Mouse (Mus musculus) intestine, embryonic 14.5 days (tissue): ENCODE measurements around the gene Acyp1. TPM values are rescaled to one million over a fixed set of nuclear protein-coding genes. Genes with fewer than 3 reads are reported as not detected.

Source experiments
- ATAC-seq: fragments of 200-750 bp; cut with Nextera tagmentation; replicated peaks from 2 replicates; pipeline ENCODE4 v1.8.0; 2017; ENCODE audit warnings: low read depth, moderate number of reproducible peaks, moderate TSS enrichment, moderate library complexity; ENCODE audit not compliant: low FRiP score, low TSS enrichment
- DNase-seq: peaks from one replicate; pipeline ENCODE4 v3.0.0-alpha.2; 2018; ENCODE audit warnings: low spot score
- H3K27ac ChIP-seq: fragments of 300-500 bp; sonication (generic); 2 replicates; pipeline ENCODE4 v1.5.1; 2014; ENCODE audit warnings: low read depth, mild to moderate bottlenecking, control low read depth
- H3K27me3 ChIP-seq: fragments of 300-500 bp; sonication (generic); replicated peaks from 2 replicates; pipeline ENCODE4 v1.6.1; 2014; ENCODE audit warnings: low read length, control low read depth; ENCODE audit not compliant: control insufficient read depth, insufficient read depth
- H3K36me3 ChIP-seq: fragments of 300-500 bp; sonication (generic); 2 replicates; pipeline ENCODE4 v1.6.1; 2014; ENCODE audit warnings: low read length, control low read depth; ENCODE audit not compliant: control insufficient read depth, insufficient read depth
- H3K4me1 ChIP-seq: fragments of 300-500 bp; sonication (generic); replicated peaks from 2 replicates; pipeline ENCODE4 v1.6.1; 2014; ENCODE audit warnings: low read length, control low read depth, mixed read lengths; ENCODE audit not compliant: control insufficient read depth, insufficient read depth
- H3K4me2 ChIP-seq: fragments of 300-500 bp; sonication (generic); 2 replicates; pipeline ENCODE4 v1.6.1; 2014; ENCODE audit warnings: low read length
- H3K4me3 ChIP-seq: fragments of 300-500 bp; sonication (generic); 2 replicates; pipeline ENCODE4 v1.5.1; 2014; ENCODE audit warnings: low read depth, low read length, control low read depth, mixed read lengths
- H3K9ac ChIP-seq: fragments of 300-500 bp; sonication (generic); 2 replicates; pipeline ENCODE4 v1.6.1; 2014; ENCODE audit warnings: mild to moderate bottlenecking, low read length
- H3K9me3 ChIP-seq: fragments of 300-500 bp; sonication (generic); 2 replicates; pipeline ENCODE4 v1.6.1; 2016; ENCODE audit warnings: low read length, control low read depth; ENCODE audit not compliant: control insufficient read depth
- WGBS: fragments of 180-500 bp; shearing (Covaris S2); extraction: QIAGEN DNeasy Blood & Tissue Kit; methylation state at CpG from one replicate; pipeline ENCODE4 v1.1.7; 2014; 5-methylcytosine and 5-hydroxymethylcytosine counted together
- microRNA-seq: library from miRNA; unstranded; fragments of <30 nt; microRNA quantifications from one replicate; pipeline ENCODE4, GENCODE M21; 2016
- polyA plus RNA-seq: library from polyadenylated mRNA; unstranded; fragments of >200 nt; fragmentation: Nextera tagmentation; extraction: Ambion mirVana; gene quantifications from 2 replicates; pipeline ENCODE4 v1.2.1, GENCODE M21; 2014

Gene Acyp1
- polyA plus RNA-seq, 1 experiment from 2014 or later = 52.7 TPM

DNA sequence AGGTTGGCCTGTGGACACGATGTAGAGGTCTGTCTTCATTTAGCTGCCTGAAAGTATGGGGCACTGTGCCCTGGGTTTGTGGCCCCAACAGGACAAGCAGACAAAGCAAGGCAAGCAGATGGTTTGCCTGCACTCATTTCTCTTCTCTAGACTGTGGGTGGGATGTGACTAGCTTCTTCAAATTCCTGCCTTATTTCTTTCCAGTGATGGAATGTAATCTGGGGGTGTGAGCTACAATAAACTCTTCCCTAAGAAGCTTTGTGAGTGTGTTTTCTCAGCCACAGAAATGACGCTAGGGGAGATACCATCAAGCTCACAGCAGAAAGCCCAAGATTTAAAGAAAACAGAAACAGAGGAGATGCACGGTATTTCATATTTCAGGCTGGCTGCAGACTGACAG lies 36.2 kb downstream of the Acyp1 start:
- no peak for DNase-seq
- H3K4me2 ChIP-seq = no peak overlapping the region
- ATAC-seq = no peak
- no peak overlapping the region for H3K4me3 ChIP-seq
- H3K36me3 ChIP-seq = no peaks in the 10 kb centered on the region
- 72% methylated on average over 3 of the region's 3 CpGs for WGBS
- no peaks in the 10 kb centered on the region for H3K9me3 ChIP-seq
- no peaks in the 10 kb centered on the region for H3K27me3 ChIP-seq
- H3K9ac ChIP-seq = no peak overlapping the region
- no peak overlapping the region for H3K27ac ChIP-seq
- peaks cover 6% of the 10 kb centered on the region for H3K4me1 ChIP-seq

DNA sequence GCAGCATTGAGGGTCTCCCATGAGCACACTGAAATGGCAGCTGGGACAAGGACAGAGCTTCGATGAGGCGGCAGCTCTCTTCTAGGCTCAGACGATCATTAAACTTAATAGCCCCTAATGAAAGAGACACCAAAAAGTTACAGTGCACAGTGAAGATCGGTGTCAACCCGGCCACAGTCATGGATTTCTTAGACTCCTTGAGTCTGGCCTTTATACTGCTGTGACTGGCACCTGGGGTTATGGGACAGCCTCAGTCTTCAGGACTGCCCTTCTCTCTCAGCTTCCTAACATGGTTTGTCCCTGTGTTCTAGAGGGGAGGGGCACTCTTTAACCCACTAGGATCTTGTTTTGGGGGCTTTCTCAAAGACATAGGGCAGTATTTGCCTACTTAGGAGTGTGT lies 50.7 kb downstream of the Acyp1 start:
- WGBS = 74% methylated on average over 5 of the region's 5 CpGs
- H3K4me1 ChIP-seq = no peaks in the 10 kb centered on the region
- no peak for ATAC-seq
- H3K27me3 ChIP-seq = no peaks in the 10 kb centered on the region
- no peak overlapping the region for H3K4me2 ChIP-seq
- H3K36me3 ChIP-seq = 0 out of 2 replicates have a peak, but pooled peaks cover 9% of the 10 kb centered on the region
- no peaks in the 10 kb centered on the region for H3K9me3 ChIP-seq
- no peak overlapping the region for H3K4me3 ChIP-seq
- H3K27ac ChIP-seq = no peak overlapping the region
- no peak overlapping the region for H3K9ac ChIP-seq
- no peak for DNase-seq

DNA sequence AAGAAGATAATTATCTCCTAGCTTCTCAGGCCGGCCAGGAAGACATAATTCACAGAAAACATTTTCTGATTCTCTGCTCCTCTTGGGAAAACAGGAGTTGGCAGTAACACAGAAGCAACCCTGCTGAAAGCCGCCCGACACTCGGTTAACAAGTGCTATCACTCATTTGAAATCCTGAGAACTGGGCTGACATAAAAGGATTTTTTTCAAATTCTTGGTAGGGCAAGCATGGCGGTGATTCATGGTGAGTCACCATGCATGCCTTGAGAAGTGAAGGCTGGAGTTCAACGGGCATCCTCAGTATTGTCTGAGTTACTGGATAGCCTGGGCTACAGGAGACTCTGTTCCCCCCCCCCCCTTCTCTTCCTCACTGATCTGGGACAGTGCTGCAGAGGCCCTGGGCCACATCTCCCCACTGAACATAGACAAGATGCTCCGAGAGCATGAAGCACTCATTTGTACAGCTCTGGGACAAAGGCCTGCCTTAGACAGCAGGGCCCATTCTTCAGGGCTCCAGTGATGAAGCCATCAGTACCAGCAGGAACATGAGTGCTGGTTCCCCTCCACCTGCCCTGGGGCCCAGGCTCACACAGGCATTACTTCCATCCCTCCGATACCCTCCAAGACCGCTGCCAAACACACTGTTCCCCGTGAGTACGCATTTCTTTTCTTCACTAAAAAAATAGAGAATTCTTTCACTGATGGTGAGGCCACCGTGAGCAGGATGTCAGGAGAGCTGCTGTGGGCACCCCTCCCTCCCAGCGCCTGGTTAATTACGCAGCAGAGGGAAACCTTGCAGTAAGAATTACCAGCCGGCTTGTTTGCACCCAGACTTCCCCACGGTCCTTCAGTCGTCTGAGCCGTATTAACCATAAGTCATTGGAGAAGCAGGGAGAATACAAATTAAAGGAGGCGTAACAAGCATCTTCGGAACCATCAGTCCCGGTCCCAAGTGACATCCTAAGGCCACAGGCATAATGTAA lies 54.6 kb downstream of the Acyp1 start:
- Histone ChIP-seq H3K9ac (no peak overlapping the region), H3K36me3 (0 out of 2 replicates have a peak, but pooled peaks cover 9% of the 10 kb centered on the region), H3K4me2 (no peak overlapping the region), H3K27ac (no peak overlapping the region), H3K27me3 (no peaks in the 10 kb centered on the region), H3K4me3 (no peak overlapping the region), H3K4me1 (no peaks in the 10 kb centered on the region), H3K9me3 (no peaks in the 10 kb centered on the region)
- 77% methylated on average over 21 of the region's 21 CpGs for WGBS
- DNase-seq = no peak
- ATAC-seq = no peak

DNA sequence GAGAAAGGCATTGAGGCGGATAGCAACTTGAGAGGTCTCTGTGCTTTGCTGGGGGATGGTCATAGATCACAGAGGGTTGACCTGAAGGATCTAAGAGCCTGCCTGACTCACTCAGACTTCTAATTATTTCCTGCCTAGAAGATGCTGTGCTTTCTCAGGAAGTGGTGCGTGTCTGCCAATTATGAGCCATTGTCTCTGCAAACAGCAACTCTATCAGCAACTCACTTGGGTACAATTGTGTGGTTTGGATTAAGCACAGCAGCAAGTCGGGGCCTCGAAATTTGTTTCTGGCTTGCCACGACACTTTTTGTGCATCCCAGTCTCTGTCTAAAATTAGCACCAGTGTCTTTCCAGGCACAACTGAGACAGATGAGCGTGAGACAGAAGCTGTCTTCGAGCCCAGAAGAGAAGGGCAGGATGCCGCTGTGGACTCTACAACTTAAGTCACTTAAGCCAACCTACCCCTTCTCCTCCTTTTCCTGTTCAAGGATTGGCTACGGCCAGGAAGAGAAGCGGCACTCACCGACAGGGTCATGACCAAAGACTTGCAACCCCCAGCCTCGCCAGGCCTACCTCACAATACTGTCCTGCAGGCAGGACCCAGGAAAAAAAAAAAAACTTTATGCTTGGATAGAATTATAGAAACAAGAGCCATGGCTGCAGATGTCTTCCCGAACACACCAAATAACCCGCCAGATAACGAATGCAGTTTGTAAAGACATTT lies 60.2 kb downstream of the Acyp1 start:
- 70% methylated on average over 15 of the region's 15 CpGs for WGBS
- no peak overlapping the region for H3K4me2 ChIP-seq
- H3K4me1 ChIP-seq = no peaks in the 10 kb centered on the region; the same call in 1 of the 2 replicates
- no peak for ATAC-seq
- no peaks in the 10 kb centered on the region for H3K27me3 ChIP-seq
- no peaks in the 10 kb centered on the region for H3K9me3 ChIP-seq
- no peak overlapping the region for H3K9ac ChIP-seq
- H3K27ac ChIP-seq = no peak overlapping the region
- H3K4me3 ChIP-seq = no peak overlapping the region
- DNase-seq = no peak
- H3K36me3 ChIP-seq = peaks cover 43% of the 10 kb centered on the region

DNA sequence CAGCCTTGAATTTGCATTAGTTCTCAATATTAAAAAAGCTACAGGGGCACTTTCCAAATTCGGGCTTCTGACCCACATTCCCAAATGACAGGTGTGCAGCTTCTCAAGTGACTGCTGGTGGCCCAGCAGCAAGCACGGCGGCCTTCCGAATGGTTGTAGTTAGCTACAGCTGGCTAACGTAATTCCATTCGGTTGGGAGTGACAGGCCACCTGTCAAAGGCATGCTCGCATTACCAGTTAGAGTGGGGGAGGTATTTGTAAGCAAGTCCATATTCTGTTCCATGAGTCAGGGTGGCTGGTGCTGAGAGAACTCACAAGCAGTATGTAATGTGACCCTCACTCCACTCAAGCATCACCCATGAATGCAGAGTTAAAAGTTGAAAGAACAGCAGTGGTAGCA lies 61.0 kb downstream of the Acyp1 start:
- Histone ChIP-seq H3K27ac (no peak overlapping the region), H3K4me3 (no peak overlapping the region), H3K4me1 (no peaks in the 10 kb centered on the region; the same call in 1 of the 2 replicates), H3K27me3 (no peaks in the 10 kb centered on the region), H3K9me3 (no peaks in the 10 kb centered on the region), H3K4me2 (no peak overlapping the region), H3K36me3 (peaks cover 51% of the 10 kb centered on the region), H3K9ac (no peak overlapping the region)
- ATAC-seq = no peak
- no peak for DNase-seq
- WGBS = 53% methylated on average over 7 of the region's 7 CpGs

Small RNA genes within 50 kb of the gene (microRNA-seq; reads per million reads assigned to microRNA genes)
- gene Mir6938 = 0.42 reads per million

Other genes starting within 250 kb of the Acyp1 start
- 2.2 and 2.7 TPM in 2 replicates for gene Prox2, start 177.7 kb downstream of the Acyp1 start, polyA plus RNA-seq
- 110 and 115 TPM in 2 replicates for gene Dlst, start 177.6 kb downstream of the Acyp1 start, polyA plus RNA-seq
- gene Rps6kl1, start 137.2 kb downstream of the Acyp1 start, polyA plus RNA-seq = 2.9 TPM in 2 replicates
- 19.2 and 20.4 TPM in 2 replicates for gene Pgf, start 110.6 kb downstream of the Acyp1 start, polyA plus RNA-seq
- 83.5 and 86.2 TPM in 2 replicates for gene Eif2b2, start 69.0 kb downstream of the Acyp1 start, polyA plus RNA-seq
- gene Mlh3, start 17.8 kb downstream of the Acyp1 start, polyA plus RNA-seq = 8.6 and 9.3 TPM in 2 replicates
- gene Zc2hc1c, start 153 bp upstream of the Acyp1 start, polyA plus RNA-seq = 2.1 and 2.5 TPM in 2 replicates
- gene Nek9, start 50.9 kb upstream of the Acyp1 start, polyA plus RNA-seq = 16.5 and 17.2 TPM in 2 replicates
- gene Tmed10, start 86.4 kb upstream of the Acyp1 start, polyA plus RNA-seq = 344 TPM in 2 replicates
- gene Fos, start 185.5 kb upstream of the Acyp1 start, polyA plus RNA-seq = 2.7 TPM in 2 replicates